Mouse (Mus musculus) hindbrain, embryonic 13.5 days (tissue): ENCODE measurements around the gene Slc52a3. TPM values are rescaled to one million over a fixed set of nuclear protein-coding genes. Genes with fewer than 3 reads are reported as not detected.

ENCODE experiments used
- ATAC-seq: fragments of 200-750 bp; cut with Nextera tagmentation; 2 replicates; pipeline ENCODE4 v1.8.0; 2017; ENCODE audit warnings: moderate TSS enrichment; ENCODE audit not compliant: low FRiP score
- H3K27ac ChIP-seq: fragments of 300-500 bp; sonication (generic); 2 replicates; pipeline ENCODE4 v1.5.1; 2015; ENCODE audit warnings: inconsistent platforms, mild to moderate bottlenecking, moderate library complexity
- H3K27me3 ChIP-seq: fragments of 300-500 bp; sonication (generic); 2 replicates; pipeline ENCODE4 v1.6.1; 2015; ENCODE audit warnings: mild to moderate bottlenecking, inconsistent platforms
- H3K36me3 ChIP-seq: fragments of 300-500 bp; sonication (generic); 2 replicates; pipeline ENCODE4 v1.6.1; 2015; ENCODE audit warnings: mild to moderate bottlenecking, inconsistent platforms
- H3K4me1 ChIP-seq: fragments of 300-500 bp; sonication (generic); replicated peaks from 2 replicates; pipeline ENCODE4 v1.6.1; 2015; ENCODE audit warnings: inconsistent platforms
- H3K4me2 ChIP-seq: fragments of 300-500 bp; sonication (generic); 2 replicates; pipeline ENCODE4 v1.6.1; 2015; ENCODE audit warnings: inconsistent platforms, mild to moderate bottlenecking, moderate library complexity
- H3K4me3 ChIP-seq: fragments of 300-500 bp; sonication (generic); 2 replicates; pipeline ENCODE4 v1.5.1; 2015; ENCODE audit warnings: mild to moderate bottlenecking, inconsistent platforms
- H3K9ac ChIP-seq: fragments of 300-500 bp; sonication (generic); 2 replicates; pipeline ENCODE4 v1.6.1; 2015; ENCODE audit warnings: mild to moderate bottlenecking, inconsistent platforms
- H3K9me3 ChIP-seq: fragments of 300-500 bp; sonication (generic); 2 replicates; pipeline ENCODE4 v1.6.1; 2016; ENCODE audit warnings: inconsistent platforms
- WGBS: fragments of 180-500 bp; shearing (Covaris S2); methylation state at CpG from one replicate; pipeline ENCODE4 v1.1.7; 2015; 5-methylcytosine and 5-hydroxymethylcytosine counted together
- polyA plus RNA-seq: library from polyadenylated mRNA; unstranded; fragments of >200 nt; fragmentation: Nextera tagmentation; extraction: Ambion mirVana; gene quantifications from 2 replicates; pipeline ENCODE4 v1.2.1, GENCODE M21; 2015

Slc52a3 gene
- polyA plus RNA-seq, 1 experiment from 2014 or later = 0.55 TPM

GRCm38 (mm10) chr2:152040101-152040500, 43.8 kb downstream of the Slc52a3 start:
- H3K27me3 ChIP-seq = peaks cover 10% of the 10 kb centered on the region
- H3K36me3 ChIP-seq = no peaks in the 10 kb centered on the region
- no peak overlapping the region for H3K9ac ChIP-seq
- no peak overlapping the region for H3K4me2 ChIP-seq
- no peak for ATAC-seq
- H3K9me3 ChIP-seq = peaks cover 8% of the 10 kb centered on the region; the same call in 1 of the 2 replicates
- no peak overlapping the region for H3K27ac ChIP-seq
- no peak overlapping the region for H3K4me3 ChIP-seq
- H3K4me1 ChIP-seq = no peaks in the 10 kb centered on the region; the same call in 1 of the 2 replicates

GRCm38 (mm10) chr2:152047116-152048002, 51.0 kb downstream of the Slc52a3 start:
- peak; percentile 40 for ATAC-seq
- H3K36me3 ChIP-seq = no peaks in the 10 kb centered on the region
- WGBS = 2% methylated on average over 25 of the region's 25 CpGs
- peak overlapping the region; percentile 47; the same call in 1 of the 2 replicates for H3K4me3 ChIP-seq
- peaks cover 58% of the 10 kb centered on the region for H3K4me1 ChIP-seq
- no peaks in the 10 kb centered on the region for H3K27me3 ChIP-seq
- no peaks in the 10 kb centered on the region for H3K9me3 ChIP-seq
- peak overlapping the region; percentile 96 for H3K27ac ChIP-seq
- peak overlapping the region; percentile 82 for H3K9ac ChIP-seq
- H3K4me2 ChIP-seq = peak overlapping the region; percentile 88

GRCm38 (mm10) chr2:152048003-152048980, 52.0 kb downstream of the Slc52a3 start:
- ATAC-seq = peak; percentile 57
- no peaks in the 10 kb centered on the region for H3K36me3 ChIP-seq
- under 1% methylated on average over 74 of the region's 82 CpGs for WGBS
- no peaks in the 10 kb centered on the region for H3K9me3 ChIP-seq
- H3K4me3 ChIP-seq = peak overlapping the region; percentile 47
- peak overlapping the region; percentile 82 for H3K9ac ChIP-seq
- H3K27ac ChIP-seq = peak overlapping the region; percentile 96
- H3K27me3 ChIP-seq = no peaks in the 10 kb centered on the region
- H3K4me2 ChIP-seq = peak overlapping the region; percentile 88
- peaks cover 60% of the 10 kb centered on the region for H3K4me1 ChIP-seq

- WGBS = under 1% methylated on average over 24 of the region's 24 CpGs
- H3K27me3 ChIP-seq = no peaks in the 10 kb centered on the region; the same call in 1 of the 2 replicates
- H3K9me3 ChIP-seq = no peaks in the 10 kb centered on the region
- peak; percentile 8 for ATAC-seq
- peak overlapping the region; percentile 47 for H3K4me3 ChIP-seq
- H3K4me1 ChIP-seq = peaks cover 60% of the 10 kb centered on the region
- peak overlapping the region; percentile 96 for H3K27ac ChIP-seq
- peak overlapping the region; percentile 88 for H3K4me2 ChIP-seq
- peak overlapping the region; percentile 82 for H3K9ac ChIP-seq
- no peaks in the 10 kb centered on the region for H3K36me3 ChIP-seq
Measured at GRCm38 (mm10) chr2:152048981-152049441, 52.7 kb downstream of the Slc52a3 start.

- Histone ChIP-seq H3K9ac (peak overlapping the region; percentile 82), H3K4me3 (peak overlapping the region; percentile 47), H3K9me3 (no peaks in the 10 kb centered on the region), H3K4me1 (peaks cover 60% of the 10 kb centered on the region), H3K36me3 (no peaks in the 10 kb centered on the region), H3K27me3 (no peaks in the 10 kb centered on the region; the same call in 1 of the 2 replicates), H3K4me2 (peak overlapping the region; percentile 88), H3K27ac (peak overlapping the region; percentile 96)
- WGBS = 3% methylated on average over 13 of the region's 13 CpGs
- no peak for ATAC-seq
Measured at GRCm38 (mm10) chr2:152049611-152050270, 53.4 kb downstream of the Slc52a3 start.

GRCm38 (mm10) chr2:152050316-152050715, 54.0 kb downstream of the Slc52a3 start:
- 1% methylated on average over 7 of the region's 7 CpGs for WGBS
- Histone ChIP-seq H3K27me3 (peaks cover under 1% of the 10 kb centered on the region), H3K9me3 (no peaks in the 10 kb centered on the region), H3K27ac (peak overlapping the region; percentile 96), H3K36me3 (no peaks in the 10 kb centered on the region), H3K4me3 (no peak overlapping the region), H3K4me2 (peak overlapping the region; percentile 88), H3K9ac (peak overlapping the region; percentile 82), H3K4me1 (peaks cover 60% of the 10 kb centered on the region)
- peak; percentile 44; the same call in 1 of the 2 replicates for ATAC-seq

GRCm38 (mm10) chr2:152051985-152052384, 55.7 kb downstream of the Slc52a3 start:
- H3K27ac ChIP-seq = peak overlapping the region; percentile 96
- no peaks in the 10 kb centered on the region for H3K9me3 ChIP-seq
- 57% methylated on average over 3 of the region's 3 CpGs for WGBS
- ATAC-seq = no peak
- H3K36me3 ChIP-seq = no peaks in the 10 kb centered on the region
- no peak overlapping the region for H3K4me3 ChIP-seq
- no peak overlapping the region for H3K4me2 ChIP-seq
- peaks cover 66% of the 10 kb centered on the region for H3K4me1 ChIP-seq
- peaks cover 4% of the 10 kb centered on the region for H3K27me3 ChIP-seq
- H3K9ac ChIP-seq = no peak overlapping the region

GRCm38 (mm10) chr2:152055406-152055805, 59.1 kb downstream of the Slc52a3 start:
- H3K27ac ChIP-seq = no peak overlapping the region
- no peaks in the 10 kb centered on the region for H3K36me3 ChIP-seq
- H3K27me3 ChIP-seq = peaks cover 4% of the 10 kb centered on the region
- H3K4me3 ChIP-seq = no peak overlapping the region
- no peaks in the 10 kb centered on the region for H3K9me3 ChIP-seq
- H3K4me2 ChIP-seq = no peak overlapping the region
- H3K9ac ChIP-seq = no peak overlapping the region
- ATAC-seq = no peak
- peaks cover 36% of the 10 kb centered on the region for H3K4me1 ChIP-seq
- 54% methylated on average over 1 of the region's 1 CpGs for WGBS

GRCm38 (mm10) chr2:152056368-152057251, 60.3 kb downstream of the Slc52a3 start:
- ATAC-seq = peak; percentile 69
- Histone ChIP-seq H3K27me3 (peaks cover 4% of the 10 kb centered on the region), H3K36me3 (no peaks in the 10 kb centered on the region), H3K4me2 (no peak overlapping the region), H3K4me1 (peaks cover 23% of the 10 kb centered on the region), H3K9ac (0 out of 2 replicates have a peak overlapping the region, but pooled peaks have one; percentile 20), H3K9me3 (no peaks in the 10 kb centered on the region), H3K27ac (peak overlapping the region; percentile 73), H3K4me3 (no peak overlapping the region)
- 50% methylated on average over 22 of the region's 22 CpGs for WGBS

GRCm38 (mm10) chr2:152057252-152057563, 60.9 kb downstream of the Slc52a3 start:
- Histone ChIP-seq H3K4me1 (peaks cover 17% of the 10 kb centered on the region), H3K4me2 (no peak overlapping the region), H3K36me3 (no peaks in the 10 kb centered on the region), H3K9ac (0 out of 2 replicates have a peak overlapping the region, but pooled peaks have one; percentile 20), H3K27me3 (peaks cover 4% of the 10 kb centered on the region), H3K4me3 (no peak overlapping the region), H3K27ac (peak overlapping the region; percentile 73), H3K9me3 (no peaks in the 10 kb centered on the region)
- ATAC-seq = no peak
- 71% methylated on average over 9 of the region's 9 CpGs for WGBS
